Mouse (Mus musculus) heart, postnatal 0 days (tissue): ENCODE data around the gene Slc35e3.

Experiments
- CTCF ChIP-seq: IDR thresholded peaks from 2 replicates; pipeline ENCODE4 v1.5.1; 2016; ENCODE audit warnings: antibody characterized with exemption, control low read depth, low read depth
- EP300 ChIP-seq: IDR thresholded peaks from 2 replicates; pipeline ENCODE4 v1.6.1; 2016; ENCODE audit warnings: antibody characterized with exemption, low read depth

GRCm38 (mm10) chr10:117683734-117684037 is 62.5 kb downstream of the Slc35e3 start:
- TF ChIP-seq EP300: no peak
- no peak for TF ChIP-seq CTCF
